Mouse (Mus musculus): Measurements from ENCODE around the gene Csrp1.

DNA sequence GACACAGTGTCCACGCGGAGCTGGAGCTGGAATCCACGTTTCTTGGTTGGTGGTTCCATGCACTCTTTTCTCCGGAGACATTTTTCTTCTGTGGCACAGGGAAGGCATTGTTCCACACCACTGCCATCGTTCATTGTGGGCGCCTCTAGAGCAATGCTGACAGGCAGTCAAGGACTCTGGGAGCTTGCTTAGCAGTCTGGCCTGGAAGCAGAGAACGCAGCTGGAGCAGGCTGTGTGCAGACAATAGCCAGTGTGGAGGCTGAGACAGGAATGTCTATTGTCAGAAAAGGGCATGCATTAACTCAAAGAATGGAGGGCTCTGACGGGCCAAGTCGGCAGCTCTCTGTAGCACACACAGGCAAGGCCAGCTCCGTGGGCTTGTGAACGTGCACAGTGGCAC, 25.7 kb upstream of the Csrp1 start:
- TF ChIP-seq CTCF (IDR thresholded peaks at IDR 0.05; ENCODE audit: low read depth, low read length) (no peak), GATA1 (IDR thresholded peaks at IDR 0.05; ENCODE audit: borderline replicate concordance, low read length) (no peak), TAL1 (conservative IDR thresholded peaks at IDR 0.05; ENCODE audit: low read depth, low read length) (no peak)
